Mouse (Mus musculus) liver, embryonic 15.5 days (tissue): ENCODE results near the gene Zc3h7a. TPM values are rescaled to one million over a fixed set of nuclear protein-coding genes. Genes with fewer than 3 reads are reported as not detected.
"Not testable (repeated sequence)": the region's sequence is repeated elsewhere in the genome, so short reads cannot be mapped to it uniquely, and the experiment has no call there.

ENCODE experiments used
- ATAC-seq: fragments of 200-750 bp; cut with Nextera tagmentation; 2 replicates; pipeline ENCODE4 v1.8.0; 2017; ENCODE audit warnings: moderate number of reproducible peaks, mild to moderate bottlenecking, moderate library complexity; ENCODE audit not compliant: insufficient read depth
- H3K27ac ChIP-seq: fragments of 300-500 bp; sonication (generic); replicated peaks from 2 replicates; pipeline ENCODE4 v1.5.1; 2015; ENCODE audit warnings: mild to moderate bottlenecking, inconsistent platforms
- H3K27me3 ChIP-seq: fragments of 300-500 bp; sonication (generic); 2 replicates; pipeline ENCODE4 v1.6.1; 2015; ENCODE audit warnings: mild to moderate bottlenecking, inconsistent platforms
- H3K36me3 ChIP-seq: fragments of 300-500 bp; sonication (generic); replicated peaks from 2 replicates; pipeline ENCODE4 v1.6.1; 2015; ENCODE audit warnings: moderate library complexity, mild to moderate bottlenecking, inconsistent platforms
- H3K4me1 ChIP-seq: fragments of 300-500 bp; sonication (generic); replicated peaks from 2 replicates; pipeline ENCODE4 v1.6.1; 2015; ENCODE audit warnings: inconsistent platforms
- H3K4me2 ChIP-seq: fragments of 300-500 bp; sonication (generic); 2 replicates; pipeline ENCODE4 v1.6.1; 2015; ENCODE audit warnings: moderate library complexity, mild to moderate bottlenecking, inconsistent platforms
- H3K4me3 ChIP-seq: fragments of 300-500 bp; sonication (generic); replicated peaks from 2 replicates; pipeline ENCODE4 v1.5.1; 2015; ENCODE audit warnings: mild to moderate bottlenecking, inconsistent platforms
- H3K9ac ChIP-seq: fragments of 300-500 bp; sonication (generic); 2 replicates; pipeline ENCODE4 v1.6.1; 2015; ENCODE audit warnings: moderate library complexity, mild to moderate bottlenecking, inconsistent platforms
- H3K9me3 ChIP-seq: fragments of 300-500 bp; sonication (generic); replicated peaks from 2 replicates; pipeline ENCODE4 v1.6.1; 2016; ENCODE audit warnings: inconsistent platforms
- WGBS: fragments of 180-500 bp; shearing (Covaris S2); methylation state at CpG from one replicate; pipeline ENCODE4 v1.1.7; 2015; ENCODE audit warnings: mixed read lengths; ENCODE audit not compliant: insufficient replicate concordance; 5-methylcytosine and 5-hydroxymethylcytosine counted together
- polyA plus RNA-seq: library from polyadenylated mRNA; unstranded; fragments of >200 nt; fragmentation: Nextera tagmentation; extraction: Ambion mirVana; gene quantifications from 2 replicates; pipeline ENCODE4 v1.2.1, GENCODE M21; 2015

Zc3h7a gene
- polyA plus RNA-seq, 1 experiment from 2014 or later = 33.2 TPM

DNA sequence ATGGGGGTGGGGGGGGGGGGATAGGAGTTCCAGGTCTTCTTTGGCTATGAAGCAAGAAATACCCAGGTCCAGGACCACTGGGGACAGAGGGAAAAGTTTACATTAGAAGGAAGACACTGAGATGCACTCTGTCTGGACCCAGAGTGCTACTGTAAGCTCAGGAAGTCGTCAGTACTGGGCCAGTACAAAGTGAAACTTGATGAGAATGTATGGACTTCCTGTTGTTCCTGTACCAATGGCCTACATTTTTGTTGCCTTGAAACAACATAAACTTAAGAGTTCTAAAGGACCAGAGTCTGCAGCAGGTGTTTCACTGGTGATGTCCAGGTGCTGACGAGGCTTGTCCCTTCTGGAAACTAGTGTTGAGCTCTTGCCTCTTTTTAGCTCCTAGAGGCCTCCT is 1.2 kb upstream of the Zc3h7a start:
- ATAC-seq = no peak
- Histone ChIP-seq H3K4me2 (peak overlapping the region; percentile 80), H3K9me3 (no peaks in the 10 kb centered on the region), H3K4me3 (peak overlapping the region; percentile 79; the same call in 1 of the 2 replicates), H3K9ac (0 out of 2 replicates have a peak overlapping the region, but pooled peaks have one; percentile 84), H3K4me1 (peaks cover 41% of the 10 kb centered on the region), H3K27me3 (no peaks in the 10 kb centered on the region), H3K36me3 (peaks cover 5% of the 10 kb centered on the region; the same call in 1 of the 2 replicates), H3K27ac (no peak overlapping the region)
- 65% methylated on average over 2 of the region's 2 CpGs for WGBS

DNA sequence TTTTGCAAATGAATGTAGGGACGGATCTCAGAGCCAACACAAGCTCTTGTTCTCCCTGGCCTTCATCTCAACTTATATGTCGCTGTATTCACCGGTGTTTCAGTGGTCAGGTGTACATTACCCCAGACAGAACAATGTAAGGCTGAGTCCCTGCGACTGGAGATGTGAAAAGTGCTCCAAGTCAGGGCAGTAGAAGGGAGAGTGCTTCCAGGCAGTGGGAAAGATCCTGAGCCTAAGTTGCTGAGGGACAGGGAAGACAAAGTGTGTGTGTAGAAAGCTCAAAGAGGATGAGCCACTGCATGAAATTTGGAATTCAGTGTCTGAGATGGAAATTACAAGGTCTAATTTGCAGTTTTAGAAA is 671 bp upstream of the Zc3h7a start:
- ATAC-seq = no peak
- Histone ChIP-seq H3K36me3 (peaks cover 5% of the 10 kb centered on the region; the same call in 1 of the 2 replicates), H3K9me3 (no peaks in the 10 kb centered on the region), H3K4me3 (peak overlapping the region; percentile 79), H3K4me1 (peaks cover 44% of the 10 kb centered on the region), H3K9ac (peak overlapping the region; percentile 84), H3K4me2 (peak overlapping the region; percentile 80), H3K27me3 (no peaks in the 10 kb centered on the region), H3K27ac (peak overlapping the region; percentile 95)
- 5% methylated on average over 4 of the region's 4 CpGs for WGBS

DNA sequence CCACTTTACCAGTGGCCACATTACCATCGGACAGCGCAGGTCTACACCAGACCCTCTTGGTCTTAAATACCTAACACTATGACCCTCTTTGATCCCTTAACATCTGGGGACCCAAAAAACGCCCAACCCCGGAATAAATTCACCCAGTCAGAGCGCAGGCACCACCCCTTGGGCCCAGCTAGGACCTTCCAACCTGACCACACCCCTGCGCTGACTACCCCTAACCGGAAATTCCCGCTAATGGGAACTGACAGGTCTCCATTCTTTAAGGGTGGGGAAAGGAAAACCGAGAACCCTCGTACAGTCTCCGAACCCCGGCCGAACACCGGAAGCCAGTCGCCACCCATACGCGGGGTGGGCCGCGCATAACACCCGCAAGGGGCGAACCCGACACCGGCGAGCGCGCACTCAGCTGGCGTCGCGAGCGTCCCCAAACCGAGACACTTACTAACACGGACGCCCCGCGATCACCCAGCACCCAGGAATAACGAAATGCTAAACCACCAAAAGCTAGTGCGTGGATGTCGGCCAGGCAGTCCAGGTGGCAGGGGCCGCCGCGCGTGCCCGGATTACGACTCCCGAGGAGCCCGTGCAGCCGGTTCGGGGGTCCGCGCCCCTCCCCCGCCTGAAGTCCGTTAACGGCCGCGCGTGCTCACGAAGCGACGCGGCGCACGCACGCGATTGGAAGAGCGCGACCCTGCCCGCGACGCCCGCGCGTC is 545 bp downstream of the Zc3h7a start:
- H3K27me3 ChIP-seq = no peaks in the 10 kb centered on the region
- peak overlapping the region; percentile 95 for H3K27ac ChIP-seq
- peaks cover 5% of the 10 kb centered on the region; the same call in 1 of the 2 replicates for H3K36me3 ChIP-seq
- peak overlapping the region; percentile 80 for H3K4me2 ChIP-seq
- under 1% methylated on average over 72 of the region's 72 CpGs for WGBS
- H3K9ac ChIP-seq = peak overlapping the region; percentile 84
- ATAC-seq = peak; percentile 58
- H3K9me3 ChIP-seq = no peaks in the 10 kb centered on the region
- H3K4me1 ChIP-seq = peaks cover 57% of the 10 kb centered on the region
- peak overlapping the region; percentile 79 for H3K4me3 ChIP-seq

DNA sequence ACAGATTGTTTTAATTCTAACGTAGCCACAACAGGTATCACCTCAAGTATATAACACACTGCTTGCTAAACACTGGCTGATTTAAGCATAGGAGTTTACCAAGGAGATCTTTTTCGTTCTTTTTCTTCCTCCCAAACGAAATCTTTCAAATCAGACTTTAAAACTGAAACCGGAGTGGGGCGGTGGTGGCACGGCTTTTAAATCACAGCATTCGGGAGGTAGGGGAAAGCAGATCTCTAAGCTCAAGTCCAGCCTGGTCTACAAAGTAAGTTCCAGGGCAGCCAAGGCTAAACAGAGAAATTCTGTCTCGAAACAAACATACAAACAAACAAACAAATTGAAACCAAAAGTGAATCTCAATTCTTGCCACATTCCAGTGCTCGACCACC is 1.1 kb downstream of the Zc3h7a start:
- peak overlapping the region; percentile 79 for H3K4me3 ChIP-seq
- peak overlapping the region; percentile 84 for H3K9ac ChIP-seq
- peaks cover 5% of the 10 kb centered on the region; the same call in 1 of the 2 replicates for H3K36me3 ChIP-seq
- ATAC-seq = no peak
- H3K4me1 ChIP-seq = peaks cover 58% of the 10 kb centered on the region
- peak overlapping the region; percentile 80 for H3K4me2 ChIP-seq
- H3K27me3 ChIP-seq = no peaks in the 10 kb centered on the region
- no peaks in the 10 kb centered on the region for H3K9me3 ChIP-seq
- peak overlapping the region; percentile 95 for H3K27ac ChIP-seq
- 4% methylated on average over 9 of the region's 9 CpGs for WGBS

DNA sequence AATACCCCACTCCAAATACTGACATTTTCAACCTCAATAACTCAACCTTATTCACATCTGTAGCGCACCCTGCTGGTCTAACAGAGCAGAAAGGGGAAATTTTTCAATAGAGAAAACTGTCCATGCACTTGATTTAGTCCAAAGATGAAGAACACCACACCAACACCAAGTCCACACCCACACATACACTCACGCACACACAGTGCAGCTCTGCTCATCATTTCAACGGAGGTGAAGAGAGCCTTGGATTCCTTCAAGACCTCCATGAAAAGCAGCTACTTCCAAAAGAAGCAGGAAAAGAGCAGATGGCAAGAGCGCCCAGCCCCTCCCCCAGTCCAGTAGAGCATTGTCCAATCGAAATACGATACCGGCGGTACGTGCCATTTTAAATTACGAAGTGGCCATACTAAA is 1.5 kb downstream of the Zc3h7a start:
- no peak for ATAC-seq
- Histone ChIP-seq H3K9ac (peak overlapping the region; percentile 84; the same call in 1 of the 2 replicates), H3K9me3 (no peaks in the 10 kb centered on the region), H3K4me2 (peak overlapping the region; percentile 80), H3K27me3 (no peaks in the 10 kb centered on the region), H3K4me3 (peak overlapping the region; percentile 79), H3K36me3 (peaks cover 5% of the 10 kb centered on the region; the same call in 1 of the 2 replicates), H3K4me1 (peaks cover 58% of the 10 kb centered on the region), H3K27ac (peak overlapping the region; percentile 95)
- WGBS = 4% methylated on average over 10 of the region's 10 CpGs

DNA sequence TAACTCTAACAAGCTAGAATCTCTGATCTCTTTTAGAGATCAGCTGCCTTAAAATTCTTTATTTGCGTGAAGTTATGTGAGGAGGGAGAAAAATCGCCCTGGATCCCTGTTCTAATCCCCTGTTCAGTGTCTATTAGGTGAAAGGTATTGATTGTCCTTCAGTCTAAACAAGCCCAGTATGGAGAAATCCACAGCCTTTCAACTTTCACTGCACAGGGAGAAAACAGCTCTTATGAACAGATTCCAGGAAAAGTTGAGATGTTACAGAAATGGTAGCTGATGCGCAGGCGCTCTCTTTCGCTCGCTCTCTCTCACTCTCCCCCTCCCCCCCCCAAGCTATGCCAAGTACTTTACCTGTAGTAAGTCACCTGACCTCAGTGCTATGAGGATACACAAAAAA is 4.5 kb downstream of the Zc3h7a start:
- H3K4me1 ChIP-seq = peaks cover 47% of the 10 kb centered on the region
- H3K9me3 ChIP-seq = no peaks in the 10 kb centered on the region
- no peaks in the 10 kb centered on the region for H3K27me3 ChIP-seq
- no peak overlapping the region for H3K9ac ChIP-seq
- no peak for ATAC-seq
- H3K4me3 ChIP-seq = no peak overlapping the region
- WGBS = 77% methylated on average over 6 of the region's 6 CpGs
- H3K4me2 ChIP-seq = no peak overlapping the region
- H3K36me3 ChIP-seq = peaks cover 5% of the 10 kb centered on the region; the same call in 1 of the 2 replicates
- H3K27ac ChIP-seq = peak overlapping the region; percentile 19; the same call in 1 of the 2 replicates

DNA sequence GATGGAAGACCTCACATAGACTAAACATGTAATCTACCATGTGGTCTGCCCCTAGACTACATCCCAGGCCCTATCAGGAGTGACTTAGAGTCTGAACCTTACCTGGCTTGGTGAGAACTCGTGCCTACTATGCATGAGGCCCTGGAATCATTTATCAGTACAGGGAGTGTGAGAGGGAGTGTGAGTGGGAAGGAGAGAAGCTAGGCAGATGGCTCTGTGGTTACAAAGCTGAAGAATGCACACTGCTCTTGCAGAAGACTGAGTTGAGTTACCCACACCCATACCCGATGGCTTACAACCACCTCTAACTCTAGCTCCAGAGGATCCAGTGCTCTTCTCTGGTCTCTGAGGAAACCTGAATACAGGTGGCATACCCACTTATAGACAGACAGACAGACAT is 9.8 kb downstream of the Zc3h7a start:
- Histone ChIP-seq H3K4me3 (no peak overlapping the region), H3K9me3 (no peaks in the 10 kb centered on the region), H3K4me2 (no peak overlapping the region), H3K27me3 (no peaks in the 10 kb centered on the region), H3K4me1 (peaks cover 18% of the 10 kb centered on the region), H3K27ac (no peak overlapping the region), H3K36me3 (peaks cover 29% of the 10 kb centered on the region), H3K9ac (no peak overlapping the region)
- ATAC-seq = no peak
- 60% methylated on average over 2 of the region's 2 CpGs for WGBS

DNA sequence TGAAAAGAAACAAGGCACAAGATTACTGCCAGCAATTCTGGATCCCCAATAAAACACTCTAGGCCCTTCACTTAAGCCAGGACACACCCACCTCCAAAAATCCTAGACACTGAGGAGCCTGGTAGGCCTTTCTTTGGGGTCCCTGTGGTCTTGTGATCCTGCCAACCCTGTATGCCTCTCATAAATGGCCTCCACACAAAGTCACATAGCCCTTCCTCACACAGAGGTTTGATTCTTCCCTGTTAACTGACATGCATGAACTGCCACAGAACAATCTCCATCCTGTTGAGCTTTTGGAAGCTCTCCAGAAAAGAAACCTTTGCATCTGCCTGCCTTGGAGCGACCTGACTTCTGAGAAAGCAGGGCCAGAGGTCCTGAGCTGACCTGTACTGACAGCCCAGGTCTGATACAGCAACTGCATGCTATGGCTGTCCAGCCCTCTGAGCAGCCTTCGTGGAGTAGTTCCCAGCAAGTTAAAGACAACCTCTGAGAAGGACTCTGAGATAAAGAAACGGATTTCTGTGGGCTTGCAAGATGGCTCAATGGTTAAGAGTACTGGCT is 11.4 kb downstream of the Zc3h7a start:
- no peaks in the 10 kb centered on the region for H3K9me3 ChIP-seq
- no peak overlapping the region for H3K9ac ChIP-seq
- 50% methylated on average over 3 of the region's 3 CpGs for WGBS
- peaks cover 35% of the 10 kb centered on the region for H3K36me3 ChIP-seq
- peaks cover 10% of the 10 kb centered on the region for H3K4me1 ChIP-seq
- no peak overlapping the region for H3K27ac ChIP-seq
- no peaks in the 10 kb centered on the region for H3K27me3 ChIP-seq
- no peak for ATAC-seq
- H3K4me2 ChIP-seq = no peak overlapping the region
- H3K4me3 ChIP-seq = no peak overlapping the region

DNA sequence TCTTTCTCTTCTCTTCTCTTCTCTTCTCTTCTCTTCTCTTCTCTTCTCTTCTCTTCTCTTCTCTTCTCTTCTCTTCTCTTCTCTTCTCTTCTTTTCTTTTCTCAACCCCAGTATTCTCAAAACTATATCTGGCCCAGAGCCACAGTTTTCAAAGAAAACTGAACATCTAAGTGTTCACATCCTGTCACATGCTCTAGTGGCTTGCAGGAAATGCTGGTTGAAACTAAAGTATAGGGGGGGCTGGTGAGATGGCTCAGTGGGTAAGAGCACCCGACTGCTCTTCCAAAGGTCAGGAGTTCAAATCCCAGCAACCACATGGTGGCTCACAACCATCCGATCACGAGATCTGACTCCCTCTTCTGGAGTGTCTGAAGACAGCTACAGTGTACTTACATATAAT is 18.5 kb downstream of the Zc3h7a start:
- 57% methylated on average over 3 of the region's 3 CpGs for WGBS
- H3K27ac ChIP-seq, ATAC-seq, H3K4me2 ChIP-seq, H3K4me1 ChIP-seq, H3K9me3 ChIP-seq, H3K4me3 ChIP-seq, H3K27me3 ChIP-seq, H3K9ac ChIP-seq: not testable (repeated sequence)
- H3K36me3 ChIP-seq = peaks cover 72% of the 10 kb centered on the region

DNA sequence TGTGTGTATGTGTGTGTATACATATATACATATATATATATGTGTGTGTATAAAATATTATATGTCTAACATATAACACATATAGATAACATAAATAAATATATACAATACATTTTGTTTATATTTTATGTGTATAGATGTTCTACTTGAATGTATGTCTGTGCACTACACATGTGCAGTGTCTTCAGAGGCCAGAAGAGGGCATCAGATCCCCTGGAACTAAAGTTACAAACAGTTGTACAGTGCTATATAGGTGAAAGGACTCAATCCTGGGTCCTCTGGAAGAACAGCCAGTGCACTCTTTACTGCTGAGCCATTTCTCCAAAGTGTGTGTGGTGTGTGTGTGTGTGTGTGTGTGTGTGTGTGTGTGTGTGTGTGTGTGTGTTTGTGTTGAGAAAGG is 21.7 kb downstream of the Zc3h7a start:
- no peak for ATAC-seq
- Histone ChIP-seq H3K9ac (no peak overlapping the region), H3K9me3 (no peaks in the 10 kb centered on the region), H3K27ac (no peak overlapping the region), H3K36me3 (peaks cover 74% of the 10 kb centered on the region), H3K27me3 (no peaks in the 10 kb centered on the region), H3K4me1 (no peaks in the 10 kb centered on the region), H3K4me2 (no peak overlapping the region), H3K4me3 (no peak overlapping the region)

DNA sequence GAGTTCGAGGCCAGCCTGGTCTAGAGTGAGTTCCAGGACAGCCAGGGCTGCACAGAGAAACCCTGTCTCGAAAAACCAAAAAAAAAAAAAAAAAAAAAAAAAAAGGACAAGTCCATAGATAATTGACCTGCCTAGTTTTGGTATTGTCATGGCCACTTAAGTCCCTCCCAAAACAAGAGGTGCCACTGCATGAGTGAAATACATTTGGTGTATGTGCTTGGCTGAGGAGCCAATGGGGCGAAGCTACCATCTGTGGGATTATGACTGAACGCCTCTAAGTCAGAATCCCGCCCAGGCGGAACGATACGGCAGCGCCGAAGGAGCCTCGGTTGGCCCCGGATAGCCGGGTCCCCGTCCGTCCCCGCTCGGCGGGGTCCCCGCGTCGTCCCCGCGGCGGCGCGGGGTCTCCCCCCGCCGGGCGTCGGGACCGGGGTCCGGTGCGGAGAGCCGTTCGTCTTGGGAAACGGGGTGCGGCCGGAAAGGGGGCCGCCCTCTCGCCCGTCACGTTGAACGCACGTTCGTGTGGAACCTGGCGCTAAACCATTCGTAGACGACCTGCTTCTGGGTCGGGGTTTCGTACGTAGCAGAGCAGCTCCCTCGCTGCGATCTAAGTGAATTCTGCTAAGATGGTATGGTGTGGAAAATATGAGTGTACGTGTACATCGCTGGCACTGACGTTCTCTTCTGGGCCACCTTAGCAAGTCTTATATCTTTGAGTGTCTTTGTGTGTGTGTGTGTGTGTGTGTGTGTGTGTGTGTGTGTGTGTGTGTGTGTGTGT is 32.3 kb downstream of the Zc3h7a start:
- 21% methylated on average over 56 of the region's 56 CpGs for WGBS
- ATAC-seq, H3K9me3 ChIP-seq, H3K4me3 ChIP-seq, H3K27me3 ChIP-seq, H3K27ac ChIP-seq, H3K4me2 ChIP-seq, H3K9ac ChIP-seq, H3K4me1 ChIP-seq: not testable (repeated sequence)
- peaks cover 83% of the 10 kb centered on the region for H3K36me3 ChIP-seq
